Mouse (Mus musculus) thymus, adult 2 months (tissue): ENCODE results near the gene Cacna1c. TPM values are rescaled to one million over a fixed set of nuclear protein-coding genes. Genes with fewer than 3 reads are reported as not detected.

Source experiments
- DNase-seq: peaks from one replicate; pipeline ENCODE4 v3.0.0; 2021
- H3K27ac ChIP-seq: fragments of 200-500 bp; 2 replicates; pipeline ENCODE4 v1.5.1; 2012; ENCODE audit warnings: low read length, control low read depth; ENCODE audit not compliant: control insufficient read depth, insufficient read depth
- H3K27me3 ChIP-seq: fragments of 200-500 bp; 2 replicates; pipeline ENCODE4 v1.6.1; 2012; ENCODE audit warnings: mild to moderate bottlenecking, low read length, moderate library complexity, mixed read lengths; ENCODE audit not compliant: control insufficient read depth, insufficient read depth
- H3K36me3 ChIP-seq: fragments of 200-500 bp; 2 replicates; pipeline ENCODE4 v1.6.1; 2012; ENCODE audit warnings: mild to moderate bottlenecking, low read length, moderate library complexity; ENCODE audit not compliant: control insufficient read depth, insufficient read depth
- H3K4me1 ChIP-seq: fragments of 200-500 bp; replicated peaks from 2 replicates; pipeline ENCODE4 v1.6.1; 2012; ENCODE audit warnings: low read length; ENCODE audit not compliant: control insufficient read depth, insufficient read depth
- H3K4me3 ChIP-seq: fragments of 200-500 bp; 2 replicates; pipeline ENCODE4 v1.5.1; 2012; ENCODE audit warnings: mild to moderate bottlenecking, low read length, control low read depth, moderate library complexity; ENCODE audit not compliant: control insufficient read depth, insufficient read depth
- CTCF ChIP-seq: fragments of 200-500 bp; IDR thresholded peaks from 2 replicates; pipeline ENCODE4 v1.5.1; 2012; ENCODE audit warnings: mild to moderate bottlenecking, control low read depth, low read length, moderate library complexity, borderline replicate concordance; ENCODE audit not compliant: control insufficient read depth, poor library complexity, insufficient read depth; ENCODE audit errors: extremely low read depth
- POLR2A ChIP-seq: fragments of 200-500 bp; IDR thresholded peaks from 2 replicates; pipeline ENCODE4 v1.6.1; 2012; ENCODE audit warnings: mild to moderate bottlenecking, low read length, control low read depth, moderate library complexity; ENCODE audit not compliant: control insufficient read depth, poor library complexity, insufficient read depth; ENCODE audit errors: extremely low read depth
- WGBS: fragments of 180-500 bp; shearing (Covaris S2); methylation state at CpG from one replicate; pipeline ENCODE4 v1.1.7; 2018; 5-methylcytosine and 5-hydroxymethylcytosine counted together
- polyA plus RNA-seq: library from polyadenylated mRNA; depleted of rRNA; stranded (reverse); fragments of >200 nt; gene quantifications from 2 replicates; pipeline ENCODE4 v1.2.3, GENCODE M21; 2012

Gene Cacna1c
- polyA plus RNA-seq, 1 experiment: 4.8 TPM

GRCm38 (mm10) chr6:118677306-118677705 is 518.9 kb downstream of the Cacna1c start:
- no peaks in the 10 kb centered on the region for H3K27me3 ChIP-seq
- WGBS: 96% methylated on average over 6 of the region's 6 CpGs
- H3K36me3 ChIP-seq: no peaks in the 10 kb centered on the region
- no peak for DNase-seq
- no peak overlapping the region for H3K4me3 ChIP-seq
- H3K4me1 ChIP-seq: no peaks in the 10 kb centered on the region
- H3K27ac ChIP-seq: no peak overlapping the region
- TF ChIP-seq POLR2A (no peak), CTCF (no peak)

GRCm38 (mm10) chr6:118674781-118675180 is 521.4 kb downstream of the Cacna1c start:
- no peak for TF ChIP-seq POLR2A
- TF ChIP-seq CTCF: no peak
- Histone ChIP-seq H3K36me3 (no peaks in the 10 kb centered on the region), H3K4me3 (no peak overlapping the region), H3K27me3 (no peaks in the 10 kb centered on the region), H3K27ac (no peak overlapping the region), H3K4me1 (no peaks in the 10 kb centered on the region)
- no peak for DNase-seq
- 87% methylated on average over 4 of the region's 4 CpGs for WGBS

GRCm38 (mm10) chr6:118673974-118674695 is 522.1 kb downstream of the Cacna1c start:
- TF ChIP-seq CTCF: no peak
- TF ChIP-seq POLR2A: no peak
- Histone ChIP-seq H3K4me1 (no peaks in the 10 kb centered on the region), H3K27ac (no peak overlapping the region), H3K27me3 (no peaks in the 10 kb centered on the region), H3K36me3 (no peaks in the 10 kb centered on the region), H3K4me3 (no peak overlapping the region)
- WGBS: 85% methylated on average over 12 of the region's 12 CpGs
- no peak for DNase-seq

GRCm38 (mm10) chr6:118653331-118653730 is 542.9 kb downstream of the Cacna1c start:
- H3K4me1 ChIP-seq: no peaks in the 10 kb centered on the region
- no peak for TF ChIP-seq CTCF
- TF ChIP-seq POLR2A: no peak
- H3K36me3 ChIP-seq: no peaks in the 10 kb centered on the region
- H3K4me3 ChIP-seq: no peak overlapping the region
- WGBS: 93% methylated on average over 4 of the region's 4 CpGs
- H3K27ac ChIP-seq: no peak overlapping the region
- no peaks in the 10 kb centered on the region for H3K27me3 ChIP-seq
- DNase-seq: no peak

GRCm38 (mm10) chr6:118649121-118649783 is 547.0 kb downstream of the Cacna1c start:
- H3K4me1 ChIP-seq: no peaks in the 10 kb centered on the region
- H3K27ac ChIP-seq: no peak overlapping the region
- no peak for DNase-seq
- H3K4me3 ChIP-seq: no peak overlapping the region
- TF ChIP-seq POLR2A: no peak
- TF ChIP-seq CTCF: no peak
- 96% methylated on average over 6 of the region's 6 CpGs for WGBS
- no peaks in the 10 kb centered on the region for H3K27me3 ChIP-seq
- H3K36me3 ChIP-seq: no peaks in the 10 kb centered on the region

DNA sequence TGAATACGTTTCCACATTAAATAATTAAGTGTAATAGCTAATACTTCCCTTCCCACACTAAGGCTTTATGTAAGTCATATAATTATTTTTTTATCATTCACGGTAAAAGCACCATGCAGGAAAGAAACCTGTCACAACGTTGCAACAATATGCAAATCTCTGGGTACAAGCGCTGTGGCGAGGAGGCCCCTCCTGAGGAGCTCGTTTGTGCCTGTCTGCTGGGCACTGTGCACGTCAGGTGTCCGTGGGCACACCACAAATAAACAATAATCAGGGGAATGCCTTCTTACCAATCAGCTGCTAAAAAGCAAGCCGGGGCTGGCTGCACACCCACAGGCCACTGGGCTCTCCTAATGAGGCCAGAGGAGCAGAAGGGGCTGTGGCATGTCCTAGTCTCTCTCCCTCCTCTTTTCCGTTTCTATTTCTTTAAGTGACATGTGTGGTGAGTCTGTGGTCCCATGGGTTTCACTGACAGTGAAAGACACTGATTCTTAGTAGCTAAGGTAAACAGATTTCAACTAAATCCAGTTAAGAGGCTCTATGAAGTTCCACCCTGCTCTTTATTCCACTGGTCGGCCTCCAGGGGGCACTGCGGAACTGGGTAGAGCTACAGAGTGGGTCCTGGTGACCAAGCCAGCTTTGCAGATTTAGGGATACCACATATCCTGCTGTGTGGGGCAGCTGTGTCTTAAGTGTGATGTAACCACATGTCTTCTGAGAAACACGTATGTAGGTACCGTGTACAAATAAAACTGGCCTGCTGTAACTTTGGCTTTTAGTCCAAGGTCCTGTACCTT is 549.8 kb downstream of the Cacna1c start:
- H3K4me1 ChIP-seq: no peaks in the 10 kb centered on the region
- H3K27ac ChIP-seq: no peak overlapping the region
- TF ChIP-seq POLR2A: no peak
- no peak for TF ChIP-seq CTCF
- WGBS: 57% methylated on average over 14 of the region's 14 CpGs
- no peaks in the 10 kb centered on the region for H3K36me3 ChIP-seq
- H3K4me3 ChIP-seq: no peak overlapping the region
- no peaks in the 10 kb centered on the region for H3K27me3 ChIP-seq
- DNase-seq: peak; percentile 52
